Mouse (Mus musculus) intestine, embryonic 14.5 days (tissue): ENCODE measurements around the gene Esr2. TPM values are rescaled to one million over a fixed set of nuclear protein-coding genes. Genes with fewer than 3 reads are reported as not detected.

Experiments
- ATAC-seq: fragments of 200-750 bp; cut with Nextera tagmentation; replicated peaks from 2 replicates; pipeline ENCODE4 v1.8.0; 2017; ENCODE audit warnings: low read depth, moderate number of reproducible peaks, moderate TSS enrichment, moderate library complexity; ENCODE audit not compliant: low FRiP score, low TSS enrichment
- DNase-seq: peaks from one replicate; pipeline ENCODE4 v3.0.0-alpha.2; 2018; ENCODE audit warnings: low spot score
- H3K27ac ChIP-seq: fragments of 300-500 bp; sonication (generic); 2 replicates; pipeline ENCODE4 v1.5.1; 2014; ENCODE audit warnings: low read depth, mild to moderate bottlenecking, control low read depth
- H3K27me3 ChIP-seq: fragments of 300-500 bp; sonication (generic); replicated peaks from 2 replicates; pipeline ENCODE4 v1.6.1; 2014; ENCODE audit warnings: low read length, control low read depth; ENCODE audit not compliant: control insufficient read depth, insufficient read depth
- H3K36me3 ChIP-seq: fragments of 300-500 bp; sonication (generic); 2 replicates; pipeline ENCODE4 v1.6.1; 2014; ENCODE audit warnings: low read length, control low read depth; ENCODE audit not compliant: control insufficient read depth, insufficient read depth
- H3K4me1 ChIP-seq: fragments of 300-500 bp; sonication (generic); replicated peaks from 2 replicates; pipeline ENCODE4 v1.6.1; 2014; ENCODE audit warnings: low read length, control low read depth, mixed read lengths; ENCODE audit not compliant: control insufficient read depth, insufficient read depth
- H3K4me2 ChIP-seq: fragments of 300-500 bp; sonication (generic); 2 replicates; pipeline ENCODE4 v1.6.1; 2014; ENCODE audit warnings: low read length
- H3K4me3 ChIP-seq: fragments of 300-500 bp; sonication (generic); 2 replicates; pipeline ENCODE4 v1.5.1; 2014; ENCODE audit warnings: low read depth, low read length, control low read depth, mixed read lengths
- H3K9ac ChIP-seq: fragments of 300-500 bp; sonication (generic); 2 replicates; pipeline ENCODE4 v1.6.1; 2014; ENCODE audit warnings: mild to moderate bottlenecking, low read length
- H3K9me3 ChIP-seq: fragments of 300-500 bp; sonication (generic); 2 replicates; pipeline ENCODE4 v1.6.1; 2016; ENCODE audit warnings: low read length, control low read depth; ENCODE audit not compliant: control insufficient read depth
- WGBS: fragments of 180-500 bp; shearing (Covaris S2); extraction: QIAGEN DNeasy Blood & Tissue Kit; methylation state at CpG from one replicate; pipeline ENCODE4 v1.1.7; 2014; 5-methylcytosine and 5-hydroxymethylcytosine counted together
- polyA plus RNA-seq: library from polyadenylated mRNA; unstranded; fragments of >200 nt; fragmentation: Nextera tagmentation; extraction: Ambion mirVana; gene quantifications from 2 replicates; pipeline ENCODE4 v1.2.1, GENCODE M21; 2014

Gene Esr2
- polyA plus RNA-seq, 1 experiment from 2014 or later = not detected

GRCm38 (mm10) chr12:76109646-76110405, 67.2 kb downstream of the Esr2 start:
- H3K9me3 ChIP-seq = no peaks in the 10 kb centered on the region

DNA sequence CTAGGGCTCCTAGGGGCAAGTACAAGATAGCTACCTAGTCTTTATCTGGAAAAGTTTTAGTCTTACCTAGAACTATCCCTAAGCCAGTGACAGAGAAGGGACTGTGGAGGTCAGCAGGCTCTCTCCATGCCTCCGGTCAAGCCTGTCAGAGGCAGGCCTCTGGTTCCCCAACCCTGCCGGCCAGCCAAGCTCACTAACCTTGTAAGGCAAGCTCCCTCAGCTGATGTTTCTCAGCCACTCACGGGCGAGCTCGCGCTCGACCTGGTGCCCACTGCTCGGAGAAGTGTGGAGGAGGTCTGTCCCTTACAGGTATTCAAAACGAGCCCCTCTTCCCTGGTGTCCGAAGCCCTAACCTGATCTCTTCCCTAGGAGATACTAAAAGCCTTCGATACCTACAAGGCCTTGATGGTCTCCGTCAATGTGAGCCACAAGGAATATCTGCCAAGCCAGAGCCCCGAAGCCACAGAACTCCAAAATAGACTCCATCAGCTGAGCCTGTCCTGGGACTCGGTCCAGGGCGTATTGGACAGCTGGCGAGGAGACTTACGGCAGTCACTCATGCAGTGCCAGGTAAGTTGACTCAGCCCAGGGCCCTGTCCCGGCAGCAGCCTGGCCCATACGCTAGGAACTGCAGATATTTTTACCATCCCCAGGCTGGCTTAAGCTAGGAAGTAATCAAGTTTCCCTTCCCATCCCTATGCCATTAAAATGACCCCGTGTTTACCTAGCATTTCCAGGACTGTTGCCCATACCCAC, 72.3 kb downstream of the Esr2 start:
- 92% methylated on average over 20 of the region's 20 CpGs for WGBS
- no peak overlapping the region for H3K9ac ChIP-seq
- DNase-seq = no peak
- H3K27me3 ChIP-seq = no peaks in the 10 kb centered on the region
- H3K4me3 ChIP-seq = no peak overlapping the region
- no peaks in the 10 kb centered on the region for H3K4me1 ChIP-seq
- peaks cover 57% of the 10 kb centered on the region for H3K36me3 ChIP-seq
- no peak overlapping the region for H3K4me2 ChIP-seq
- ATAC-seq = no peak
- no peak overlapping the region for H3K27ac ChIP-seq
- H3K9me3 ChIP-seq = no peaks in the 10 kb centered on the region

More at GRCm38 (mm10) chr12:76109646-76110405, 67.2 kb downstream of the Esr2 start:
- ATAC-seq = no peak
- no peak overlapping the region for H3K27ac ChIP-seq
- H3K9ac ChIP-seq = no peak overlapping the region
- H3K36me3 ChIP-seq = peaks cover 35% of the 10 kb centered on the region
- DNase-seq = no peak
- no peaks in the 10 kb centered on the region for H3K4me1 ChIP-seq
- H3K4me3 ChIP-seq = no peak overlapping the region
- no peaks in the 10 kb centered on the region for H3K27me3 ChIP-seq
- no peak overlapping the region for H3K4me2 ChIP-seq
- 92% methylated on average over 15 of the region's 15 CpGs for WGBS

DNA sequence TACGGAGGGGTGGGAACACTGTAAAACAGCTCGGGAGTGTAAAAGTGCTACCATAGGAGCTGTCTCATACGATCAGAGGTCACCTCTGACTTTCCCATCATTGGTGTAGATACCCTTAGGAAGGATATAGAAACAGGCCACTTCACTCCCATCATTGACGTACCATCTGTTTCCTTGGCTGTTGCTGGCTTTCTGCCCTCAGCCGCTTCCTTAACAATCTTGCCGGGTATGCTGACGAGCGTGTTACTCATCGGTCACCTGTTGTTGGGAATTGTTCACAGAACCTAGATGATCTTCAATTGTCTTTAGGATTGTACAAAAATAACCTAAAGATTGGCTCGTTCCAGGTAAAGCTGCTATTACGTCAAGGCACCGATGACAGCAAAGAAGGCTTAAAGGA, 74.4 kb downstream of the Esr2 start:
- Histone ChIP-seq H3K4me3 (no peak overlapping the region), H3K9me3 (no peaks in the 10 kb centered on the region), H3K27me3 (no peaks in the 10 kb centered on the region), H3K36me3 (peaks cover 66% of the 10 kb centered on the region), H3K27ac (no peak overlapping the region), H3K4me1 (no peaks in the 10 kb centered on the region), H3K4me2 (no peak overlapping the region), H3K9ac (no peak overlapping the region)
- WGBS = 92% methylated on average over 12 of the region's 12 CpGs
- ATAC-seq (no peak), DNase-seq (no peak)

DNA sequence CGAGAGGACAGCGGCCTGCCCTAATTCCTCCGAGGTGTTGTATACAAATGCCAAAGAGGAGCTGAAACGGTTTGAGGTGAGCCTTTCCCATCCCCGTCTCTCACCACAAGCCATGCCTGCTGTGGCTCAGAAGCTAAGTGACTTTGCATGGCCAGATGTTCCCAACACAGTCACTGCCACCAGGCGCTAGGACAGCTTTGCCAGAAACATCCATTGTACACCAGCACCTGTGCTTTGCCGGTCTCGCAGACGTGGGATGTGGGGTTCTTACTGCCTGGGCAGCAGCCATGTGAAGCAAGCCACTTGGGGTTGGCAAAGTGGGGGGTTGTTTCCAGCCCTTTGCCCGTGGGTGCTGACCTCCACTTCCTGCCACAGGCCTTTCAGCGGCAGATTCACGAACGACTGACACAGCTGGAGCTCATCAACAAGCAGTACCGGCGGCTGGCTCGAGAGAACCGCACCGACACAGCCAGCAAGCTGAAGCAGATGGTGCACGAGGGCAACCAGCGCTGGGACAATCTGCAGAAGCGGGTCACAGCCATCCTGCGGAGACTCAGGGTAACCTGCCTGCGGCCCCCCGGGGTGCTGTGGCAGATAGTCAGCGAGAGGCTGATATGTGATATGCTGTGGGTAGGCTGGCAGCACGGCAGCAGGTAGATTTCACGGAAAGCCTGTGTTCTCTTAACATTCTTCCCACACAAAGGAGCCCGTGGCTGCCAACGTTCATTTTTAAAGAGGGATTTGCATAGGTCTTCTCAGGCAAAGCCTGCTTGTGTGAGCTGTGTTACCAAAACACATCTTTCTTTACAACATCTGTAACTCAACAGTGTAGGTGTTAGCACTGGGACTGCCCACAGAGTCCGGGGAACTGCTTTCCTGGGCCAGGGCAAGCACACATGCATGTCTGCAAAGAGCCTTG, 81.7 kb downstream of the Esr2 start:
- no peak for ATAC-seq
- Histone ChIP-seq H3K27me3 (no peaks in the 10 kb centered on the region), H3K4me2 (no peak overlapping the region), H3K9ac (no peak overlapping the region), H3K27ac (no peak overlapping the region), H3K36me3 (peaks cover 57% of the 10 kb centered on the region), H3K4me3 (no peak overlapping the region), H3K4me1 (0 out of 2 replicates have a peak, but pooled peaks cover 7% of the 10 kb centered on the region), H3K9me3 (no peaks in the 10 kb centered on the region)
- DNase-seq = no peak
- WGBS = 60% methylated on average over 30 of the region's 30 CpGs

- no peak overlapping the region for H3K4me3 ChIP-seq
- H3K36me3 ChIP-seq = peaks cover 43% of the 10 kb centered on the region
- DNase-seq = no peak
- no peak overlapping the region for H3K27ac ChIP-seq
- H3K4me2 ChIP-seq = no peak overlapping the region
- H3K4me1 ChIP-seq = 0 out of 2 replicates have a peak, but pooled peaks cover 7% of the 10 kb centered on the region
- ATAC-seq = 0 out of 2 replicates have a peak, but pooled peaks have one; percentile 27
- H3K27me3 ChIP-seq = no peaks in the 10 kb centered on the region
- 85% methylated on average over 15 of the region's 15 CpGs for WGBS
- H3K9me3 ChIP-seq = no peaks in the 10 kb centered on the region
- H3K9ac ChIP-seq = no peak overlapping the region
Measured at GRCm38 (mm10) chr12:76093613-76094588, 83.2 kb downstream of the Esr2 start.

DNA sequence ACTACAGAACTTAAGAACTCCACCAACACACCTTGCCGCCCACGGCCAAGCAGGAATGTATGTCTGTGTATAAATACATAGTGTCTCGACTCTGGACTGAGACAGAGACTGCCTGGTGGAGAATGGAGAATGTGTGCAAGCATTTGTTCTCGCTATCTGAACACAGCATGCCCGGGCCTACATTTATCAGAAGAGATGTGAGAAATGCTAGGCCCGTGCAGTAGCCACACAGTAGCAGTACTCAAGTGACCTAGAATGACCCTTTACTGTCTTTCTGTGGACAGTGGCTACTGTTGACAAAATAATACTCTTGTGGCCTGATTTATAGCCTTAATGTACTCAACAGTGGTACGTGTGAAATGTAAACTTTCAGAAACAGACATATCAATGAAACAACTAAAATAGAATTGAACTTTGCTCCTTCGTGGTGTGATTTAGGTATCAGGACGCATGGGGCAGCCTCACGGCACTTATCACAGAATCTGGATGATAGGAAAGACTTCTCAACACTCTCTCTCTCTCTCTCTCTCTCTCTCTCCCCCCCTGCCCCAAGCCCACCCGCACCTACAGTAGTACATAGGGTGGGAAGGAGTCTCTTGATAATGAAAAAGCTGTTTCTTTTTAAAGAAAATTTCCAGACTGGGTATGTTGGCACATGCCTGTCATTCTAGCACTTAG, 84.1 kb downstream of the Esr2 start:
- Histone ChIP-seq H3K27ac (no peak overlapping the region), H3K36me3 (peaks cover 36% of the 10 kb centered on the region), H3K9me3 (no peaks in the 10 kb centered on the region), H3K9ac (no peak overlapping the region), H3K4me2 (no peak overlapping the region), H3K27me3 (no peaks in the 10 kb centered on the region), H3K4me1 (0 out of 2 replicates have a peak, but pooled peaks cover 7% of the 10 kb centered on the region), H3K4me3 (no peak overlapping the region)
- 75% methylated on average over 11 of the region's 11 CpGs for WGBS
- ATAC-seq (no peak), DNase-seq (no peak)

GRCm38 (mm10) chr12:76087025-76087424, 90.0 kb downstream of the Esr2 start:
- 80% methylated on average over 13 of the region's 13 CpGs for WGBS
- Histone ChIP-seq H3K9ac (no peak overlapping the region), H3K9me3 (no peaks in the 10 kb centered on the region), H3K4me2 (no peak overlapping the region), H3K36me3 (peaks cover 9% of the 10 kb centered on the region; the same call in 1 of the 2 replicates), H3K27ac (no peak overlapping the region), H3K4me1 (no peaks in the 10 kb centered on the region), H3K27me3 (no peaks in the 10 kb centered on the region), H3K4me3 (no peak overlapping the region)
- DNase-seq = no peak
- no peak for ATAC-seq
